Mouse (Mus musculus) liver, postnatal 0 days (tissue): ENCODE measurements around the gene Lurap1.

Source experiments
- CTCF ChIP-seq: sonication (generic); IDR thresholded peaks from 2 replicates; pipeline ENCODE4 v1.5.1; 2016; ENCODE audit warnings: antibody characterized with exemption, low read depth
- EP300 ChIP-seq: IDR thresholded peaks from 2 replicates; pipeline ENCODE4 v1.6.1; 2016; ENCODE audit warnings: antibody characterized with exemption, low read depth, mild to moderate bottlenecking

GRCm38 (mm10) chr4:116177140-116177539 lies 26.0 kb upstream of the Lurap1 start:
- TF ChIP-seq CTCF (no peak), EP300 (no peak)
